Mouse (Mus musculus) ES-E14 (cell line): ENCODE results near the gene B430306N03Rik.

Experiments used
- CHD2 ChIP-seq: IDR thresholded peaks from 2 replicates; pipeline ENCODE4 v1.6.1; 2014; ENCODE audit warnings: mild to moderate bottlenecking, low read depth, low read length, inconsistent platforms
- HCFC1 ChIP-seq: IDR thresholded peaks from 2 replicates; pipeline ENCODE4 v1.6.1; 2012; ENCODE audit warnings: low read length, inconsistent platforms, borderline replicate concordance; ENCODE audit not compliant: insufficient read depth
- MAFK ChIP-seq: IDR thresholded peaks from 2 replicates; pipeline ENCODE4 v1.6.1; 2014; ENCODE audit warnings: mild to moderate bottlenecking, low read depth, low read length, inconsistent platforms; ENCODE audit not compliant: insufficient read depth
- ZNF384 ChIP-seq: IDR thresholded peaks from 2 replicates; pipeline ENCODE4 v1.6.1; 2012; ENCODE audit warnings: low read depth, low read length, inconsistent platforms

- TF ChIP-seq CHD2, result no peak
- no peak for TF ChIP-seq ZNF384
- no peak for TF ChIP-seq MAFK
- no peak for TF ChIP-seq HCFC1
Observed at GRCm38 (mm10) chr17:48266610-48267304, 49.2 kb upstream of the B430306N03Rik start.
